15 mouse cellular contexts compared by ENCODE assay signal in the genomic region with DNA sequence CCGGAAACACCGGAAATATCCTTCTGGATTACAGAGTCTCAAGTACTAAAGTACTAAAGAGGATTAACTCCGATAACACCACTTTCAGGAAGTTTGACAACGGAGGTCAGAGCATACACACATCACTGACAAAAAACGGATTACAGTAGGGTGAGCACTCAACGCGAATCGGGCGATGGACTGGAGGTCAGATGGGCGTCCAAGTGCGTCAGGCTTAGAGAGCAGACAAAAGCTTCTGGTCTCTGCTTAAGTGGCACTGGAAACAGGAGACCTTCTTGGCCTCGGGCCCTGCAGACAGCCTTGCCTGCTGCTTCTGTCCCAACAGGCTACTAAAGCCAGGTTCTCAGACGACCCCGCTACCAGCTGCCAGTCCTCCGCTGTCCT. TPM values are rescaled to one million over a fixed set of nuclear protein-coding genes. Genes with fewer than 3 reads are reported as not detected.
DNase-seq lines count a peak whose midpoint lies in the region; ATAC-seq and TF ChIP-seq lines count a peak whose summit lies in the region.
"Had no signal": no experiment of that assay in that cellular context is flagged by ENCODE, and none has a peak within 500 bp of the region (broad histone marks: within the 10 kb centered on the region; RNA-seq: fewer than 3 reads in every experiment).

No protein-coding gene starts in this region.

- H3K4me3 ChIP-seq in forebrain, embryonic 10.5 days, result no peak overlapping the region
- no peak overlapping the region for H3K4me3 ChIP-seq in forebrain, embryonic 16.5 days (replicated peaks; ENCODE audit: low read length)
- H3K4me3 ChIP-seq in cerebellum, adult 2 months (replicated peaks; ENCODE audit: insufficient read depth, low read depth, low read length), result no peak overlapping the region
- H3K4me3 ChIP-seq in embryonic facial prominence, embryonic 14.5 days (ENCODE audit: low read depth, low read length), result no peak overlapping the region
- no peak overlapping the region for H3K4me3 ChIP-seq in limb, embryonic 10.5 days
- H3K4me3 ChIP-seq: gastrocnemius, adult 2 months; heart, embryonic 13.5 days; limb, embryonic 15.5 days; neural tube, embryonic 13.5 days had no signal

- H3K9ac ChIP-seq in forebrain, embryonic 16.5 days (replicated peaks; ENCODE audit: low read depth, low read length), result no peak overlapping the region
- no peak overlapping the region for H3K9ac ChIP-seq in embryonic facial prominence, embryonic 14.5 days (ENCODE audit: low read depth, low read length)
- H3K9ac ChIP-seq: heart, embryonic 13.5 days; limb, embryonic 15.5 days; lung, embryonic 14.5 days; neural tube, embryonic 13.5 days had no signal

- no peaks in the 10 kb centered on the region for H3K27me3 ChIP-seq in forebrain, embryonic 10.5 days (ENCODE audit: poor library complexity, severe bottlenecking)
- no peaks in the 10 kb centered on the region for H3K27me3 ChIP-seq in forebrain, embryonic 16.5 days (replicated peaks; ENCODE audit: control insufficient read depth, insufficient read depth, low read length)
- no peaks in the 10 kb centered on the region; the same call in 1 of the 2 replicates for H3K27me3 ChIP-seq in cerebellum, adult 2 months (ENCODE audit: control insufficient read depth, insufficient read depth, low read length)
- H3K27me3 ChIP-seq in embryonic facial prominence, embryonic 14.5 days (replicated peaks; ENCODE audit: control insufficient read depth, insufficient read depth, low read length), result no peaks in the 10 kb centered on the region
- no peaks in the 10 kb centered on the region for H3K27me3 ChIP-seq in limb, embryonic 10.5 days (ENCODE audit: low read depth, poor library complexity, severe bottlenecking)
- H3K27me3 ChIP-seq: limb, embryonic 15.5 days; neural tube, embryonic 13.5 days had no signal

- ATAC-seq in forebrain, embryonic 16.5 days, result no peak
- no peak for ATAC-seq in embryonic facial prominence, embryonic 14.5 days (ENCODE audit: low read depth)

- H3K36me3 ChIP-seq in forebrain, embryonic 10.5 days (replicated peaks), result no peaks in the 10 kb centered on the region
- H3K36me3 ChIP-seq in forebrain, embryonic 16.5 days (ENCODE audit: control insufficient read depth, insufficient read depth), result no peaks in the 10 kb centered on the region
- no peaks in the 10 kb centered on the region for H3K36me3 ChIP-seq in embryonic facial prominence, embryonic 14.5 days (ENCODE audit: control insufficient read depth, insufficient read depth, low read length)
- no peaks in the 10 kb centered on the region for H3K36me3 ChIP-seq in limb, embryonic 10.5 days
- H3K36me3 ChIP-seq: heart, embryonic 13.5 days; limb, embryonic 15.5 days; neural tube, embryonic 13.5 days had no signal

- no peak for DNase-seq in forebrain, embryonic 10.5 days (ENCODE audit: extremely low spot score, low spot score)
- DNase-seq in cerebellum, adult 2 months, result peak; percentile 38 to 44
- DNase-seq in embryonic facial prominence, embryonic 14.5 days (ENCODE audit: low spot score), result peak; percentile 53
- no peak for DNase-seq in limb, embryonic 10.5 days (ENCODE audit: low spot score)
- no peak for DNase-seq in thymus, postnatal 0 days (ENCODE audit: low spot score)
- no peak for DNase-seq in frontal cortex, postnatal 10 days (ENCODE audit: low spot score in 2 of 2)
- DNase-seq in gastrocnemius, postnatal 4 days (ENCODE audit: low spot score in 2 of 2), result no peak
- DNase-seq: gastrocnemius, adult 2 months; lung, embryonic 14.5 days; thymus, postnatal 25 days had no signal

- no peaks in the 10 kb centered on the region for H3K9me3 ChIP-seq in forebrain, embryonic 10.5 days
- H3K9me3 ChIP-seq in forebrain, embryonic 16.5 days (ENCODE audit: control insufficient read depth, low read length), result no peaks in the 10 kb centered on the region
- H3K9me3 ChIP-seq in embryonic facial prominence, embryonic 14.5 days (ENCODE audit: control insufficient read depth, low read length), result no peaks in the 10 kb centered on the region
- H3K9me3 ChIP-seq in limb, embryonic 10.5 days (replicated peaks), result no peaks in the 10 kb centered on the region
- H3K9me3 ChIP-seq: heart, embryonic 13.5 days; limb, embryonic 15.5 days; neural tube, embryonic 13.5 days had no signal

- TF ChIP-seq CTCF in cerebellum, adult 2 months (IDR thresholded peaks at IDR 0.05; ENCODE audit: borderline replicate concordance, insufficient read depth, low read depth, low read length), result no peak

- no peak for TF ChIP-seq POLR2A in cerebellum, adult 2 months (IDR thresholded peaks at IDR 0.05; ENCODE audit: borderline replicate concordance, insufficient read depth, low read length)

- WGBS in forebrain, embryonic 10.5 days, result 71% methylated on average over 15 of the region's 15 CpGs
- 48% methylated on average over 15 of the region's 15 CpGs for WGBS in forebrain, embryonic 16.5 days
- WGBS in cerebellum, adult 2 months, result 52% methylated on average over 15 of the region's 15 CpGs
- WGBS in embryonic facial prominence, embryonic 14.5 days, result 63% methylated on average over 15 of the region's 15 CpGs
- WGBS in limb, embryonic 10.5 days, result 84% methylated on average over 15 of the region's 15 CpGs

- peak overlapping the region; percentile 94 for H3K27ac ChIP-seq in forebrain, embryonic 10.5 days
- H3K27ac ChIP-seq in forebrain, embryonic 16.5 days (ENCODE audit: low read length), result no peak overlapping the region
- H3K27ac ChIP-seq in cerebellum, adult 2 months (ENCODE audit: insufficient read depth, low read length), result no peak overlapping the region
- H3K27ac ChIP-seq in embryonic facial prominence, embryonic 14.5 days (replicated peaks; ENCODE audit: low read depth, low read length), result no peak overlapping the region
- H3K27ac ChIP-seq in limb, embryonic 10.5 days, result 0 out of 2 replicates have a peak overlapping the region, but pooled peaks have one; percentile 14
- H3K27ac ChIP-seq: gastrocnemius, adult 2 months; heart, embryonic 13.5 days; kidney, postnatal 0 days had no signal

- H3K4me2 ChIP-seq in forebrain, embryonic 16.5 days (ENCODE audit: low read length), result no peak overlapping the region
- H3K4me2 ChIP-seq in embryonic facial prominence, embryonic 14.5 days (ENCODE audit: low read depth, low read length), result no peak overlapping the region
- H3K4me2 ChIP-seq: heart, embryonic 13.5 days; limb, embryonic 15.5 days; lung, embryonic 14.5 days; neural tube, embryonic 13.5 days had no signal

- H3K4me1 ChIP-seq in forebrain, embryonic 10.5 days, result peaks cover 57% of the 10 kb centered on the region
- H3K4me1 ChIP-seq in forebrain, embryonic 16.5 days (replicated peaks; ENCODE audit: control insufficient read depth, insufficient read depth, low read length), result peaks cover 26% of the 10 kb centered on the region
- peaks cover 34% of the 10 kb centered on the region for H3K4me1 ChIP-seq in cerebellum, adult 2 months (ENCODE audit: control insufficient read depth, insufficient read depth, low read length)
- H3K4me1 ChIP-seq in embryonic facial prominence, embryonic 14.5 days (ENCODE audit: control insufficient read depth, insufficient read depth, low read length), result peaks cover 11% of the 10 kb centered on the region
- peaks cover 47% of the 10 kb centered on the region for H3K4me1 ChIP-seq in limb, embryonic 10.5 days

RNA-seq across cellular contexts. Expression of a gene that starts 2.8 kb away (rescaled TPM):
- polyA plus RNA-seq in forebrain, embryonic 10.5 days (2016; fragmentation: Nextera tagmentation; extraction: Ambion mirVana), result 1.5 and 2.2 TPM in 2 replicates
- polyA plus RNA-seq in forebrain, embryonic 16.5 days (2015; fragmentation: Nextera tagmentation; extraction: Ambion mirVana), result 1.1 and 1.3 TPM in 2 replicates
- polyA plus RNA-seq in cerebellum, adult 2 months (2012; rRNA removed), result 0.30 and 0.34 TPM in 2 replicates
- 0.80 and 1.1 TPM in 2 replicates for polyA plus RNA-seq in embryonic facial prominence, embryonic 14.5 days (2014; fragmentation: Nextera tagmentation; extraction: Ambion mirVana)
- polyA plus RNA-seq in limb, embryonic 10.5 days (2016; fragmentation: Nextera tagmentation; extraction: Ambion mirVana), result 0.15 and 0.30 TPM in 2 replicates
- 0.44 and 0.91 TPM in 2 replicates for polyA plus RNA-seq in thymus, postnatal 0 days (2015; fragmentation: Nextera tagmentation; extraction: Ambion mirVana)
- total RNA-seq in gastrocnemius, postnatal 4 days (2021), result under 1 TPM; 0.25 to 0.60 TPM
- total RNA-seq: gastrocnemius, adult 2 months had no signal

RNA-seq across cellular contexts. Expression of a gene that starts 30.7 kb away (rescaled TPM):
- 0.47 and 0.60 TPM in 2 replicates for polyA plus RNA-seq in forebrain, embryonic 10.5 days (2016; fragmentation: Nextera tagmentation; extraction: Ambion mirVana)
- 1.3 and 1.7 TPM in 2 replicates for polyA plus RNA-seq in forebrain, embryonic 16.5 days (2015; fragmentation: Nextera tagmentation; extraction: Ambion mirVana)
- 14.2 and 14.7 TPM in 2 replicates for polyA plus RNA-seq in cerebellum, adult 2 months (2012; rRNA removed)
- polyA plus RNA-seq in embryonic facial prominence, embryonic 14.5 days (2014; fragmentation: Nextera tagmentation; extraction: Ambion mirVana), result 3.1 and 3.3 TPM in 2 replicates
- 0.26 and 0.33 TPM in 2 replicates for polyA plus RNA-seq in limb, embryonic 10.5 days (2016; fragmentation: Nextera tagmentation; extraction: Ambion mirVana)
- polyA plus RNA-seq in thymus, postnatal 0 days (2015; fragmentation: Nextera tagmentation; extraction: Ambion mirVana), result 1.3 and 2.0 TPM in 2 replicates
- 10 to 100 TPM; 32.1 to 36.4 TPM for total RNA-seq in gastrocnemius, postnatal 4 days (2021)

Comparison
In these comparisons a context has a peak if more than half of its experiments do, and no peak if none do; other contexts are left out.
1. H3K27ac ChIP-seq: peak in forebrain, embryonic 10.5 days (single experiment) and limb, embryonic 10.5 days (single experiment); none in forebrain, embryonic 16.5 days (single experiment), cerebellum, adult 2 months (single experiment) and embryonic facial prominence, embryonic 14.5 days (single experiment).
2. DNase-seq: peak in cerebellum, adult 2 months (2 of 2) and embryonic facial prominence, embryonic 14.5 days (single experiment); none in forebrain, embryonic 10.5 days (single experiment), limb, embryonic 10.5 days (single experiment), thymus, postnatal 0 days (single experiment), frontal cortex, postnatal 10 days (0 of 2) and gastrocnemius, postnatal 4 days (0 of 2).